Mouse (Mus musculus): ENCODE data around the gene Tjp2.

Tjp2 gene

DNA sequence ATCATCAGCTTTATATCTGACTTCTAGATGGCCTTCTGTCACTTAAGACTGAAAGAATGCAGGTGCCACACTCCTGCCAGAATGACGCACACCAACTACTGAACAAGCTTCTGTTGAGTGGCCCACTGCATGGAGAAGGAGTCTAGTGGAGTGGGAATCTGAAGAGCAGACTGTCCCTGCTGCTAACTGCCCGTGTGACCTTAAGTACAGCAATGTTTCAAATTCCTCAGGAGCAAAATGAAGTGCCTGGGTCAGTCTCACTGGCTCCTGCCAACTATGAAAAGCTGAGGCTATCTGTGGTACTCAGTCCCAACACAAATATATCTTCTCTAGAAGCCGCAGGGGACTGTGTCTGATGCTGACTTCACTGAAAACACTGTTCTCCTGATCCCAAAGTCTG, 175.5 kb downstream of the Tjp2 start:
- no peak for DNase-seq

DNA sequence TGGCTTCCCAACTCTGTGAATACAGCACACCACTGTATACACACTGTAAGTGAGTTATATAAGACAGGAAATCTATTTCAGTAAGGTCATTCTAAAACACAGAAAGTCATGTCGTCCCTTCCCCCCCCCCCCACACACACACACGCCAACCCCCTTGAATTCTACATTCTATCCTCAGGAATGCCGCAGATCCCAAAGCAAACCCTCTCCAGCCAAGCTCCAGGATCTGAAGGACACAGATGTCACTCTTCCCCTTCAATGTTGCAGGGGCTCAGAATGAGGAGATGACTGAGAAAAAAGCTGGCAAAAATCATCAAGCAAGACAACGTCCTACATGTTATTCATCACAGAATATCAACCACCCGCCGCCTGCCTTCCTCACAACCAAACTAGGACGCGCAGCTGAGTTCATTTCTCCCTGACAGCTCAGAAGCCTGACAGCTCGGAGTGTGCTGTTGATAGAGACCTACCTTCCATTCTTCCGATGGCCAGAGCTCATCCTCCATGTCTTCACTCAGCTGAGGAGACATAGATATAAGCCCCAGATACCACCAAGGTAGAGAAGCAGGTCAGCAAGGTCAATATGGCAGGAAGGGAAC, 178.3 kb downstream of the Tjp2 start:
- DNase-seq, result no peak

Data from layer of hippocampus, adult 9-11 months (tissue).